Mouse (Mus musculus): ENCODE measurements around the gene H1fx. TPM values are rescaled to one million over a fixed set of nuclear protein-coding genes. Genes with fewer than 3 reads are reported as not detected.

Gene H1fx
- 4.2 and 5.2 TPM in 2 replicates for polyA plus RNA-seq (2015; fragmentation: Nextera tagmentation; extraction: Ambion mirVana)

- 2% methylated on average over 46 of the region's 55 CpGs for WGBS
- ATAC-seq (replicated peaks; ENCODE audit: extremely low read depth, insufficient read depth, low FRiP score) = peak; percentile 82
- peak within 1 kb of the TSS; percentile 60 for H3K27ac ChIP-seq (ENCODE audit: low read length)
Observed at GRCm38 (mm10) chr6:87981547-87982256, at the start of gene H1fx. Gene H1fx, minus strand, starts transcription at chr6:87981637.

GRCm38 (mm10) chr6:88030432-88030831, 49.0 kb upstream of the H1fx start:
- Histone ChIP-seq H3K4me2 (ENCODE audit: low read depth, low read length) (no peak overlapping the region), H3K36me3 (ENCODE audit: control insufficient read depth, insufficient read depth) (peaks cover 7% of the 10 kb centered on the region), H3K27ac (ENCODE audit: low read length) (no peak overlapping the region), H3K9ac (ENCODE audit: low read length) (no peak overlapping the region), H3K4me1 (ENCODE audit: control insufficient read depth, insufficient read depth, low read length) (peaks cover 14% of the 10 kb centered on the region), H3K27me3 (ENCODE audit: control insufficient read depth, insufficient read depth, low read length) (no peaks in the 10 kb centered on the region), H3K9me3 (replicated peaks; ENCODE audit: control insufficient read depth, low read length) (no peaks in the 10 kb centered on the region), H3K4me3 (ENCODE audit: low read length) (no peak overlapping the region)
- ATAC-seq (replicated peaks; ENCODE audit: extremely low read depth, insufficient read depth, low FRiP score) = no peak
- 90% methylated on average over 2 of the region's 2 CpGs for WGBS

More at GRCm38 (mm10) chr6:87981547-87982256, at the start of gene H1fx:
- peaks cover 4% of the 10 kb centered on the region; the same call in 1 of the 2 replicates for H3K36me3 ChIP-seq (ENCODE audit: control insufficient read depth, insufficient read depth)
- peak within 1 kb of the TSS; percentile 86 for H3K9ac ChIP-seq (ENCODE audit: low read length)
- H3K4me2 ChIP-seq (ENCODE audit: low read depth, low read length) = peak within 1 kb of the TSS; percentile 93
- H3K9me3 ChIP-seq (replicated peaks; ENCODE audit: control insufficient read depth, low read length) = no peaks in the 10 kb centered on the region
- peaks cover 12% of the 10 kb centered on the region for H3K4me1 ChIP-seq (ENCODE audit: control insufficient read depth, insufficient read depth, low read length)
- H3K4me3 ChIP-seq (ENCODE audit: low read length) = peak within 1 kb of the TSS; percentile 70
- H3K27me3 ChIP-seq (ENCODE audit: control insufficient read depth, insufficient read depth, low read length) = 0 out of 2 replicates have a peak, but pooled peaks cover 2% of the 10 kb centered on the region

- Histone ChIP-seq H3K4me1 (ENCODE audit: control insufficient read depth, insufficient read depth, low read length) (peaks cover 9% of the 10 kb centered on the region), H3K9me3 (replicated peaks; ENCODE audit: control insufficient read depth, low read length) (no peaks in the 10 kb centered on the region), H3K4me3 (ENCODE audit: low read length) (no peak overlapping the region), H3K9ac (ENCODE audit: low read length) (no peak overlapping the region), H3K4me2 (ENCODE audit: low read depth, low read length) (no peak overlapping the region), H3K27ac (ENCODE audit: low read length) (no peak overlapping the region), H3K36me3 (ENCODE audit: control insufficient read depth, insufficient read depth) (peaks cover 7% of the 10 kb centered on the region), H3K27me3 (ENCODE audit: control insufficient read depth, insufficient read depth, low read length) (no peaks in the 10 kb centered on the region)
- ATAC-seq (replicated peaks; ENCODE audit: extremely low read depth, insufficient read depth, low FRiP score) = no peak
- 73% methylated on average over 5 of the region's 5 CpGs for WGBS
Observed at GRCm38 (mm10) chr6:88027390-88027789, 46.0 kb upstream of the H1fx start.

- H3K9ac ChIP-seq (ENCODE audit: low read length) = no peak overlapping the region
Observed at GRCm38 (mm10) chr6:88023316-88023890, 42.0 kb upstream of the H1fx start.

DNA sequence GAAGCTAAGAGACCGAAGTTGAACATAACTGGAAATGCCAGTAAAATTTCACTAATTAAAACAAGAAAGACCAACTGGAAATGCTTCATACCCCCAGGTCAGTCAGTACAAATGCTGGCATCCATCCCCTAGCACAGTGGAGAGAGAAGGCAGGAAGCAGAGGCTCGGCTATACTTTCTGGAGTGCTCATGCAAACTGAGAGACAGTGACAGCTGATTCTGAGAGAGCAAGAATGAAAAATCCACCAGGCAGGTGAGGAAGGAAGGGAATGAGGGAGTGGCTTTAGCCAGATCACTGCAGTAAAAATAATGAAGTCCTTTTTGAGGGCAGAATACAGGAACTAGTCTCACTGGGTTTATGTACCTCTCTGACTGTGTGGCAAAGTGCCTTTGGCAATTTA, 37.7 kb upstream of the H1fx start:
- H3K4me3 ChIP-seq (ENCODE audit: low read length) = no peak overlapping the region
- ATAC-seq (replicated peaks; ENCODE audit: extremely low read depth, insufficient read depth, low FRiP score) = no peak
- WGBS = 67% methylated on average over 2 of the region's 2 CpGs
- H3K27ac ChIP-seq (ENCODE audit: low read length) = no peak overlapping the region
- no peaks in the 10 kb centered on the region for H3K27me3 ChIP-seq (ENCODE audit: control insufficient read depth, insufficient read depth, low read length)
- H3K36me3 ChIP-seq (ENCODE audit: control insufficient read depth, insufficient read depth) = no peaks in the 10 kb centered on the region
- peaks cover 21% of the 10 kb centered on the region for H3K4me1 ChIP-seq (ENCODE audit: control insufficient read depth, insufficient read depth, low read length)
- no peak overlapping the region for H3K4me2 ChIP-seq (ENCODE audit: low read depth, low read length)
- H3K9ac ChIP-seq (ENCODE audit: low read length) = no peak overlapping the region
- H3K9me3 ChIP-seq (replicated peaks; ENCODE audit: control insufficient read depth, low read length) = no peaks in the 10 kb centered on the region

More at GRCm38 (mm10) chr6:88023316-88023890, 42.0 kb upstream of the H1fx start:
- Histone ChIP-seq H3K4me1 (ENCODE audit: control insufficient read depth, insufficient read depth, low read length) (peaks cover 5% of the 10 kb centered on the region), H3K27ac (ENCODE audit: low read length) (no peak overlapping the region), H3K4me3 (ENCODE audit: low read length) (no peak overlapping the region), H3K27me3 (ENCODE audit: control insufficient read depth, insufficient read depth, low read length) (no peaks in the 10 kb centered on the region), H3K36me3 (ENCODE audit: control insufficient read depth, insufficient read depth) (no peaks in the 10 kb centered on the region), H3K4me2 (ENCODE audit: low read depth, low read length) (no peak overlapping the region), H3K9me3 (replicated peaks; ENCODE audit: control insufficient read depth, low read length) (no peaks in the 10 kb centered on the region)
- whole genome bisulfite sequencing = 90% methylated on average over 10 of the region's 10 CpGs
- ATAC-seq (replicated peaks; ENCODE audit: extremely low read depth, insufficient read depth, low FRiP score) = no peak

DNA sequence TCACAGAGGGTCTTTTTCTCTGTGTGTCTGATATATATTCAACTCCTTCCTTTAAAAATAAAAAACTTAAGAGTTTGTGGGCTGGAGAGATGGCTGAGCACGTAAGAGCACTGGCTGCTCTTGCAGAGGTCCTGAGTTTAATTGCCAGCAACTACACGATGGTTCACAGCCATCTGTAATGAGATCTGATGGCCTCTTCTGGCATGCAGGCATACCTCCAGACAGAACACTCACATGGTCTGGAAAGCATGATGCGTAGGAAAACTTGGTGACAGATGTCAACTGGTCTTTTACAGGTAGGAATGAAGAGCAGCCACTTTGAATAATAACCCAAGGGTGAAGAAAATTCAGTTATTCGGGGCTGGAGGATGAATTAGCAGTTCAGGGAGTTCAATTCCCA, 36.4 kb upstream of the H1fx start:
- Histone ChIP-seq H3K4me1 (ENCODE audit: control insufficient read depth, insufficient read depth, low read length) (peaks cover 23% of the 10 kb centered on the region), H3K27ac (ENCODE audit: low read length) (no peak overlapping the region), H3K36me3 (ENCODE audit: control insufficient read depth, insufficient read depth) (no peaks in the 10 kb centered on the region), H3K9ac (ENCODE audit: low read length) (no peak overlapping the region), H3K27me3 (ENCODE audit: control insufficient read depth, insufficient read depth, low read length) (no peaks in the 10 kb centered on the region), H3K4me3 (ENCODE audit: low read length) (no peak overlapping the region), H3K9me3 (replicated peaks; ENCODE audit: control insufficient read depth, low read length) (no peaks in the 10 kb centered on the region), H3K4me2 (ENCODE audit: low read depth, low read length) (no peak overlapping the region)
- WGBS = 46% methylated on average over 4 of the region's 4 CpGs
- ATAC-seq (replicated peaks; ENCODE audit: extremely low read depth, insufficient read depth, low FRiP score) = no peak

GRCm38 (mm10) chr6:88015797-88016196, 34.4 kb upstream of the H1fx start:
- 37% methylated on average over 2 of the region's 2 CpGs for WGBS
- Histone ChIP-seq H3K4me1 (ENCODE audit: control insufficient read depth, insufficient read depth, low read length) (peaks cover 23% of the 10 kb centered on the region), H3K36me3 (ENCODE audit: control insufficient read depth, insufficient read depth) (peaks cover 6% of the 10 kb centered on the region), H3K4me2 (ENCODE audit: low read depth, low read length) (no peak overlapping the region), H3K9ac (ENCODE audit: low read length) (no peak overlapping the region), H3K27ac (ENCODE audit: low read length) (no peak overlapping the region), H3K4me3 (ENCODE audit: low read length) (no peak overlapping the region), H3K27me3 (ENCODE audit: control insufficient read depth, insufficient read depth, low read length) (no peaks in the 10 kb centered on the region), H3K9me3 (replicated peaks; ENCODE audit: control insufficient read depth, low read length) (no peaks in the 10 kb centered on the region)
- ATAC-seq (replicated peaks; ENCODE audit: extremely low read depth, insufficient read depth, low FRiP score) = no peak

GRCm38 (mm10) chr6:88013456-88013855, 32.0 kb upstream of the H1fx start:
- ATAC-seq (replicated peaks; ENCODE audit: extremely low read depth, insufficient read depth, low FRiP score) = no peak
- 62% methylated on average over 4 of the region's 4 CpGs for WGBS
- H3K4me3 ChIP-seq (ENCODE audit: low read length) = no peak overlapping the region
- no peak overlapping the region for H3K27ac ChIP-seq (ENCODE audit: low read length)
- H3K9me3 ChIP-seq (replicated peaks; ENCODE audit: control insufficient read depth, low read length) = no peaks in the 10 kb centered on the region
- no peak overlapping the region for H3K4me2 ChIP-seq (ENCODE audit: low read depth, low read length)
- H3K36me3 ChIP-seq (ENCODE audit: control insufficient read depth, insufficient read depth) = peaks cover 13% of the 10 kb centered on the region
- H3K27me3 ChIP-seq (ENCODE audit: control insufficient read depth, insufficient read depth, low read length) = no peaks in the 10 kb centered on the region
- H3K9ac ChIP-seq (ENCODE audit: low read length) = no peak overlapping the region
- peaks cover 18% of the 10 kb centered on the region for H3K4me1 ChIP-seq (ENCODE audit: control insufficient read depth, insufficient read depth, low read length)

- H3K27ac ChIP-seq (ENCODE audit: low read length) = no peak overlapping the region
- no peak overlapping the region for H3K4me2 ChIP-seq (ENCODE audit: low read depth, low read length)
- H3K9ac ChIP-seq (ENCODE audit: low read length) = no peak overlapping the region
- no peak for ATAC-seq (replicated peaks; ENCODE audit: extremely low read depth, insufficient read depth, low FRiP score)
- H3K4me3 ChIP-seq (ENCODE audit: low read length) = no peak overlapping the region
- H3K9me3 ChIP-seq (replicated peaks; ENCODE audit: control insufficient read depth, low read length) = no peaks in the 10 kb centered on the region
- peaks cover 13% of the 10 kb centered on the region for H3K4me1 ChIP-seq (ENCODE audit: control insufficient read depth, insufficient read depth, low read length)
- WGBS = 60% methylated on average over 2 of the region's 2 CpGs
- peaks cover 16% of the 10 kb centered on the region for H3K36me3 ChIP-seq (ENCODE audit: control insufficient read depth, insufficient read depth)
- H3K27me3 ChIP-seq (ENCODE audit: control insufficient read depth, insufficient read depth, low read length) = no peaks in the 10 kb centered on the region
Observed at GRCm38 (mm10) chr6:88012601-88013000, 31.2 kb upstream of the H1fx start.

Data from heart, embryonic 16.5 days (tissue).